Mouse (Mus musculus) left cerebral cortex, postnatal 25 days (tissue): Measurements from ENCODE around the gene Atp6v1g2. TPM values are rescaled to one million over a fixed set of nuclear protein-coding genes. Genes with fewer than 3 reads are reported as not detected.

Experiments
- DNase-seq, 2 experiments: peaks; one replicate each; pipeline ENCODE4 v3.0.0; 2022; ENCODE audit warnings: low spot score in 2 of 2, mixed read lengths in 1 of 2
- intact Hi-C: fragments of 180-260 bp; cut with DNase I; formaldehyde crosslinking; loops from one replicate; pipeline ENCODE4 v1.15.1; 2025
- total RNA-seq, 2 experiments: library from RNA; stranded (reverse); gene quantifications; 2 replicates each; pipeline ENCODE4 v1.2.3; 2021

Gene Atp6v1g2
- total RNA-seq, 2 experiments from 2014 or later = 514 to 578 TPM

GRCm38 (mm10) chr17:35201128-35201527 is 32.3 kb upstream of the Atp6v1g2 start:
- intact Hi-C loops = no loop called here

DNA sequence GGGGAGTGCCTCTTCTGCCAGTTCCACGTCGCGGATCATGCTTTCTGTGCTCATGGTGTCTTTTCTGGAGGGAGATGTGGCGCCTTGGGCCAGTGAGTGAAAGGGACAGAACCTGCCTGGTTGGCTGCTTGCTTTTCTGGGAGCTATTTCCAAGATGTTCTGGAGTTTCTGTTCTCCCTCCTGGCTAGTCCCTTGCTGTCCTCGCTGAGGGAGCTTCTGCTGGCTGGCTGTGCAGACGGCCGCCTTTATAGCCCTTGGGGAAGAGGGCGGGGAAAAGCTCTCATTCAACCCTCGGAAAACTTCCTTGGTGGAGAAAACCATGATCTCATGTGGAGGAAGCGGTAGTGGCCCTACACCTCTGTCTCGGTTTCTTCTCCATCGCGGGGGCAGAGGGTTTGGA is 31.7 kb upstream of the Atp6v1g2 start, which contains the start of gene Tnf:
Gene Tnf, minus strand, starts transcription at position 221 of the 400 bp plus-strand sequence.
- no peak for DNase-seq
- intact Hi-C loops = no loop called here

More at GRCm38 (mm10) chr17:35201128-35201527, 32.3 kb upstream of the Atp6v1g2 start:
- no peak for DNase-seq

DNA sequence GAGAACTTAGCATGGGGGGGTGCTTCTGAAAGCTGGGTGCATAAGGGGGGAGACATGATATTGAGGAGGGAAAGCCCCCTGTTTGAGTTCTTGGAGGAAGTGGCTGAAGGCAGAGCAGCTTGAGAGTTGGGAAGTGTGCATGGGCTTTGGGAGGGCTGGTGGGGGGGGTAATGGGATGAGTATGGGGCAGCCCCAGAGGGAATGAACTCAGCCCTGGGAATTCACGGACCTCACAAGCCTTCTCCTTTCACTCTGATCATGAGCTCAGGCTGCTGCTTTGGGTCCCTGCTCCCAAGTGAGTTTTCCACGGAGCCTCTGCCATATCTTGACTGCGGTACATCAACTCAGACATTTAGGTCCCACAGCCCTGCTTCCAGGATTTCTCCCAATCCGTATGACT is 31.0 kb upstream of the Atp6v1g2 start:
- no peak for DNase-seq
- intact Hi-C loops = no loop called here

GRCm38 (mm10) chr17:35204494-35205379 is 28.7 kb upstream of the Atp6v1g2 start, which contains the start of gene Lta:
Gene Lta, minus strand, starts transcription at chr17:35205351.
- no peak for DNase-seq
- intact Hi-C loops = no loop called here

DNA sequence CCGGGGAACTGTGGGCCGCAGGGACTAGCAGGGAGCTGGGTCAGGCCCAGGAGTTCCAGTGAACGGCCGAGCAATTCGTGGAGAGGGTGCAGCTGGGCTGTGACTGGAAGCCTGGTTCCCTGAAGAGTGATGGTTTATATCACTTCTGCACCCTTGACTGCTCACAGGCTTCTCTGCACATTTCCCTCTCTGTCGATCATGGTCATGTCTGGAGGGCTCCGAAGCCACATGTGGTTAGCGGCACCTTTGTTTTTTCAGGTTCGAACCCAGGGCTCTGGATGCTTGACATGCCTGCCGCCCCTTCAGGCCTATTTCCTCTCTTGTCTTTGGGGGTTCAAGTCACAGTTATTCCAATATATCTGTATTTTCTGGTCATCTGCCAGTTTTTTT is 28.1 kb upstream of the Atp6v1g2 start:
- intact Hi-C loops = no loop called here

DNA sequence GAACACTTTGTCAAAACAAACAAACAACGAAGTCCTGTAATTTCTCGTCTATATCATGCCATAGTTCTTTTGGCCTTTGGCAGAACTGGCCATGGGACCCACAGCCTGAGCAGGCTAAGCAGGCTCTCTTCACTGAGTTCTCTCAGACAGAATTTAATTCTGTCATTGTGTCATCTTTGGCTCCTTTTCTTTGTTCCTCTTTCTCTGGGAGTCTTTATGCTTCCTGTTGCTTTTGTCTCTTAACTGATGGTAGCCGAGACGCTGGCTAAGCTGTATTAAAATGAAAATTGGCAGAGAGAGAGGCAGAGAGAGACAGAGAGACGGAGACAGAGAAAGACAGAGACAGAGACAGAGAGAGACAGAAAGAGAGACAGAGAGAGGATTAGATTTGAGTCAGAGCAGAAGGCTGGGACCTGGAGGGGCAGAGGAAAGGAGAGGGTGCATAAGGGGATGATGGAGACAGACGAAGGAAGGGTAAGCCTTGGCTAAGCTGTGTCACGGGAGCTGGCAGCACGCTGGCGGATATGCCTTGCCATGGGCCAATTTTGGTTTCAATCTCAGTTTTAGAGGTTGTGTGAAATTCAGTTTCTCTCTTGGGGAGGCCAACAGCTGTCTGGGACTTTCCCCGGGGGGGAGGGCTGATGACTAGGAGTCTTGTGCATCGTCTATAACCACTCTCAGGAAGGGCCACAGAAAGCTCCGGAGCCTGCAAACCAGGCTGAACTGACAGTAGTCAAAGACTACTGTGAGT is 23.5 kb upstream of the Atp6v1g2 start:
- DNase-seq = no peak
- intact Hi-C loops = no loop called here

More for the DNA sequence above, 28.1 kb upstream of the Atp6v1g2 start:
- DNase-seq = no peak

GRCm38 (mm10) chr17:35210593-35210992 is 22.9 kb upstream of the Atp6v1g2 start:
- intact Hi-C loops = no loop called here
- no peak for DNase-seq

GRCm38 (mm10) chr17:35213071-35213470 is 20.4 kb upstream of the Atp6v1g2 start:
- intact Hi-C loops = no loop called here
- DNase-seq = no peak

DNA sequence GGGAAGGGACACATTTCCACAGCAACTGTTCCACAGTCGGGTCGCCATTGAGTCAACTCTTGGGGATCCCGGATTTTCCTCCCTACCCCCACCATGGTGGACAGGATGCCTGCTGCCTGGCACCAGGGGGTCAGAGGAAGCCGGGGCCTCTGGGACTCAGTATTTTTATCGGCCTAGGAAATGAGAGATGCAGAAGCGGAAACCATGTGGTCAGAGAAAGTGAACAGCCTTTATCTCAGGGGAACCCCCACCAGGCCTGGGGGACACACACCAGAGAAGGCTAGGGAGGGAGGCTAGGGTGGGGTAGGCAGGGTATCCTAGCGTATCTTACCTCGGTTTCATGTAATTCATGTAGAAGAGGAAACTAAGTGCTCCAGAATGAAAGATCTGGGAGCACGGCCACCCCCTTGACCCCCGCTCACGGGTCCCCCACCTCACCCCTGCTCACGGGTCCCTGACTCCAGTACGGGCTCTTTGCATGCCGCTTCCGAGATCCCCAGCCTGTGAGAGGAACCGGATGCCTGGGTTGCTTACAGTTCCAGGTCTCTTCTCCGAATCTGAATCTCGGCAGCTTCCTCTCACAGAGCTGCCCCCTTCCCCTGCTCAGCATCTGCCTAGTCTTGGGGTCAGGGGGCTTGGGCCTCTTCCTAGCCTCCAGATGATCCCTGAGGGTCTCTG is 14.8 kb upstream of the Atp6v1g2 start:
- DNase-seq = no peak
- intact Hi-C loops = no loop called here

- DNase-seq = no peak
Observed at GRCm38 (mm10) chr17:35219601-35220041, 13.8 kb upstream of the Atp6v1g2 start.

DNA sequence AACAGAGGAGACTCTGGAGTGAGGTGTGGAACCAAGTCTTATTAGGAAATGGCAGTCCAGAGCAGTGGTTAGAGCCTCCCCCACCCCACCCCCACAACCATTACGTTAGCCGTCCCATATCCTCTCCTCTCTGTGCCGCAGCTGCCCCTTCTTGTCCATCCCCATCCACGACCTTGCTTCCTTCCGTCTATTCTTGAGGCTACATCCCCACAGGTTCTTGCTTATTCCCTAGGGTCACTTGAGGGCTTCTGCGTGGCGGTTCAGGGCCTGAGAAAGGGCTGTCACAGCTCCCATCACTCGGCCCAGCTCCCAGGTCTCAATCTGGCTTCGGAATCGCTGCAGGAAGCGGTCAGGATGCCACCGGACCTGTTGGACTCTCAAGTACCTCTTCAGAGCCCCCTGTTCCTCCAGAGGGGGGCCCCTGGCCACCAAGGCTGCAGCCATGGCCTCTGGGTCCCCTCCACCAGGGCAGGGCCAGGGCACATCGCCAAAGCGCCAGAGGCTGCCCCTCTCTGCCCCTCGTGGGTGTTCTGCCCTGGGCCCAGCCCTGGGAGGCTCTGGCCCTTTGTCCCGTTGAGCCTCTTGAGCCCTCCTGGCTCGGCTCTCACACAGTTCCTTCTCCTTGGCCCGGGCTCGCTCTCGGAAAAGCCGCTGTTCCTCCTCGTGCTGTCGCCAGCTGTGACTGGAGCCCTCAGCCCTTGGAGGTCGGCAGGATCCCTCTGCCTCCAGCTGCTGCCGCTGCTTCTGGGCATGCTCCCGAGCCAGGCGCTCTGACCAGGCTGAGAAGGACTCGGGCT is 13.1 kb upstream of the Atp6v1g2 start, which contains the start of gene Gm16181:
Gene Gm16181, plus strand, starts transcription at position 679 of the 797 bp plus-strand sequence.
- intact Hi-C loops = no loop called here
- no peak for DNase-seq

More at GRCm38 (mm10) chr17:35219601-35220041, 13.8 kb upstream of the Atp6v1g2 start:
- intact Hi-C loops = no loop called here

DNA sequence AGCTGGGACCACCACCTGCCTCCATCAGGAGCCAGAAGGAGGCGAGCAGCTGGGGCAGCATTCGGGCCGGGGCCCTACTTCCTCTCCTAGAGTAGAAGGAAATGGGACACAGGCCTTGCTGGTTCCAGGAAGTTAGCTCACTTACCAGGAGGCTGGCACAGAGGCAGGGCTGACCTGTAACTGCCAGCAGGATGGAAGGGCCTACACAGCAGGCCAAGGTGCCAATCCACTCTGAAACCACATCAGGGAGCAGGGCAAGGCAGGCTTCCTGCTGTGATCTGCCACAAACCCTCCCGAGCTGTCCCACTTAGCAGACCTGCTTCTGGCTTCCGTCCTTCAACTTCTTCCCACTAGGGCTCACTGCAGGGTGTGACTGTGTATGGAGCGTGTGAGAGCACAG is 11.2 kb upstream of the Atp6v1g2 start:
- no peak for DNase-seq
- intact Hi-C loops = no loop called here

GRCm38 (mm10) chr17:35224641-35225040 is 8.8 kb upstream of the Atp6v1g2 start:
- no peak for DNase-seq
- intact Hi-C loops = no loop called here

- intact Hi-C loops = no loop called here
Observed at GRCm38 (mm10) chr17:35225456-35225855, 8.0 kb upstream of the Atp6v1g2 start.

DNA sequence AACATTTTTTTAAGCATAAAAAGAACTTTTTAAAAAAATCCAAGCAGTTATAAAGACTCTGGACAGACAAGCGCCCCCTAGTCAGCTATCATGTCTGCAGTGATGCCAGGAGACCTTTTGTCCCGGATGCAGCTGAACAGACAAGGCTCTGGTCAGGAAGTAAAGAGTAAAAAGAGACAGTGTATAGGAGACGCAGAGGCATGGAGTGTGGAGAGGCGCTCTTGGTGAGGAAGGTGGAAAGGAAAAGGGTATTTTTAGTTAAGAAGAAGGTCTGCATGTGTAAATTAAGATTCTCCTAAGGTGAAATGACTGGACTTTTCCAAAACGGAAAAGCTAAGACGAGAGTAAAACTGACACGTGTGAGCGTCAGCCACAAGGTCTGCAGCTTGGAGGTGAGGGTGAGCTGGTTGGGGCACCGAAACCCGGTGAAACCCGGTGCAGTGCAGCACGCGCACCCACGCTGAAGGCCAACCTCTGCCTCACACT is 6.9 kb upstream of the Atp6v1g2 start:
- intact Hi-C loops = no loop called here
- no peak for DNase-seq

More at GRCm38 (mm10) chr17:35225456-35225855, 8.0 kb upstream of the Atp6v1g2 start:
- DNase-seq = no peak

DNA sequence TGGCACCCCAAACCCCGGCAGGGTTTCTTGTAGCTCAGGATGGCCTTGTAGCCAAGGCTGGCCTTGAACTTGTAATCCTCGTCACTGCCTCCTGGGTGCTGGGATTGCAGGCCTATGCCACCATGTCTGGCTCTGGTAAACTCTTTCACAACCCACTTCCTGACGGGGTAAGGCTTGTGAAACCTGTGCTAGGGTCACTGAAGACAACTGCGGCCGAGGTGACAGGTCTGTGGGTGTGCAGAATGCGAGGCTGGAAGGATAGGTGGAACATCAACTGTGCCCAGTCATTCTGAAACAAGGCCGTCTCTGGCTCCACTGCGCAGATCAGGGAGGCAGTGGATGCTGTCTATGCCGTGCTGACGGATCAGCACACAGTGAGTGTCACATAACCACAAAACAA is 2.4 kb upstream of the Atp6v1g2 start:
- intact Hi-C loops = loop anchor here (5.0 kb wide), 1 partner anchor 34 kb away; no protein-coding TSS in a partner anchor
- no peak for DNase-seq

DNA sequence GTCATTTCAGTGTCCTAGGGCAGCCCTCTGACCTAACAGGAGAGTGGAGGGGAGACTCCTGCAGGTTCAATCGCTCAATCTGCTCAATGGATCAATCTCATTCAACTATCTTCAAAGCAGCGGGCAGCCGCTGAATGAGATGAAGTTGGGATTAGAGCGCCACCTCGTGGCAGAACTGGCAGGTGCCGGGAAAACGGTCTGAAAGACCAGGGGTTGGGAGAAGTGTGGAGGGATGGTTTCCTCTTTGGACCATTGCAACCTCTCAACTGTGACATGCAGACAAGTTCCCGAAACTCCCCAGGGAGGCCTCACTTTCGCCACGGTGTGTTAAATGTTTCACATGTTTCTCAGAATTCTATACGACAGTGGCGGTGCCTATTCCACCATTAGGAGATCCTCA is 1.4 kb upstream of the Atp6v1g2 start:
- peak; percentile 85 to 86 for DNase-seq
- intact Hi-C loops = loop anchor here (1.0 to 5.0 kb wide), 2 partner anchors 35 to 54 kb away; no protein-coding TSS in a partner anchor

- intact Hi-C loops = loop anchor here (1.0 to 5.0 kb wide), 2 partner anchors 35 to 54 kb away; no protein-coding TSS in a partner anchor
- no peak for DNase-seq
Observed at GRCm38 (mm10) chr17:35232659-35233058, 801 bp upstream of the Atp6v1g2 start.
